Mouse (Mus musculus) adipose tissue, adult 10 weeks (tissue): ENCODE results near the gene Pipox. TPM values are rescaled to one million over a fixed set of nuclear protein-coding genes. Genes with fewer than 3 reads are reported as not detected.

Source experiments
- polyA plus RNA-seq: library from polyadenylated mRNA; stranded (reverse); fragments of 350-450 nt; fragmentation: Illumina TruSeq; extraction: RNeasy Lipid Tissue Mini Kit (QIAGEN cat#74804); gene quantifications from one replicate; pipeline ENCODE4 v1.2.3, GENCODE M21; 2014; ENCODE audit warnings: low read depth, low replicate concordance

Gene Pipox
- 13.0 TPM for polyA plus RNA-seq

GRCm38 (mm10) chr11:77893787-77894718 is at the start of gene Pipox:
Pipox (minus strand) TSS chr11:77894096.

GRCm38 (mm10) chr11:77930751-77931540 is 37.0 kb upstream of the Pipox start, which contains the start of gene Sez6:
Sez6 (plus strand) TSS chr11:77930800.

Other genes with a start within 250 kb of the Pipox start
- 16.4 TPM for gene Nufip2, start 207.9 kb downstream of the Pipox start, polyA plus RNA-seq
- gene Cryba1, start 168.8 kb downstream of the Pipox start, polyA plus RNA-seq = not detected
- gene Myo18a, start 130.8 kb downstream of the Pipox start, polyA plus RNA-seq = 27.9 TPM
- gene Gm10277, start 106.3 kb downstream of the Pipox start, polyA plus RNA-seq = not detected
- 0.87 TPM for gene Sez6, start 36.7 kb upstream of the Pipox start, polyA plus RNA-seq
- 41.1 TPM for gene Phf12, start 88.7 kb upstream of the Pipox start, polyA plus RNA-seq
- gene Dhrs13, start 138.2 kb upstream of the Pipox start, polyA plus RNA-seq = 3.0 TPM
- gene Flot2, start 143.8 kb upstream of the Pipox start, polyA plus RNA-seq = 50.3 TPM
- 14.4 TPM for gene Eral1, start 186.3 kb upstream of the Pipox start, polyA plus RNA-seq
- gene Fam222b, start 200.6 kb upstream of the Pipox start, polyA plus RNA-seq = 13.9 TPM